Mouse (Mus musculus): ENCODE results near the gene Etl4. TPM values are rescaled to one million over a fixed set of nuclear protein-coding genes. Genes with fewer than 3 reads are reported as not detected.

Gene Etl4
- total and polyA plus RNA-seq, 3 experiments = not detected

- Histone ChIP-seq H3K4me3 (ENCODE audit: control insufficient read depth in 1 of 2, insufficient read depth in 1 of 2, low read depth in 2 of 2, low read length in 2 of 2) (no peak overlapping the region), H3K9ac (ENCODE audit: control insufficient read depth, low read depth, low read length, poor library complexity, severe bottlenecking) (no peak overlapping the region), H3K36me3 (ENCODE audit: control insufficient read depth in 1 of 2, insufficient read depth in 2 of 2, low read length in 2 of 2) (no peaks in the 10 kb centered on the region), H3K9me3 (replicated peaks; ENCODE audit: insufficient read depth, low read length) (no peaks in the 10 kb centered on the region), H3K27me3 (ENCODE audit: control insufficient read depth in 1 of 2, insufficient read depth in 2 of 2, low read length in 2 of 2) (no peaks in the 10 kb centered on the region), H3K4me1 (ENCODE audit: control insufficient read depth in 1 of 2, insufficient read depth in 2 of 2, low read length in 2 of 2) (no peaks in the 10 kb centered on the region), H3K79me2 (ENCODE audit: control insufficient read depth, insufficient read depth, low read length, poor library complexity) (no peaks in the 10 kb centered on the region), H3K27ac (ENCODE audit: control insufficient read depth, low read depth, low read length) (no peak overlapping the region)
- TF ChIP-seq CHD1 (IDR thresholded peaks at IDR 0.05; ENCODE audit: low read depth, low read length) (no peak), NRF1 (IDR thresholded peaks at IDR 0.05; ENCODE audit: insufficient read depth, low read depth, low read length, poor library complexity, severe bottlenecking) (no peak), ZKSCAN1 (IDR thresholded peaks at IDR 0.05; ENCODE audit: low read depth, low read length) (no peak)
- DNase-seq (ENCODE audit: low read depth, low spot score) = no peak
These were observed 307.3 kb downstream of the Etl4 start for GRCm38 (mm10) chr2:20216686-20217437.

GRCm38 (mm10) chr2:20231371-20231770 lies 321.8 kb downstream of the Etl4 start:
- no peaks in the 10 kb centered on the region for H3K27me3 ChIP-seq (ENCODE audit: control insufficient read depth in 1 of 2, insufficient read depth in 2 of 2, low read length in 2 of 2)
- no peaks in the 10 kb centered on the region for H3K4me1 ChIP-seq (ENCODE audit: control insufficient read depth in 1 of 2, insufficient read depth in 2 of 2, low read length in 2 of 2)
- no peaks in the 10 kb centered on the region for H3K79me2 ChIP-seq (ENCODE audit: control insufficient read depth, insufficient read depth, low read length, poor library complexity)
- no peak for DNase-seq (ENCODE audit: low read depth, low spot score)
- no peak overlapping the region for H3K27ac ChIP-seq (ENCODE audit: control insufficient read depth, low read depth, low read length)
- H3K9ac ChIP-seq (ENCODE audit: control insufficient read depth, low read depth, low read length, poor library complexity, severe bottlenecking) = no peak overlapping the region
- TF ChIP-seq USF1 (IDR thresholded peaks at IDR 0.05; ENCODE audit: low read depth, low read length) (no peak), CTCF (IDR thresholded peaks at IDR 0.05 in 2 of 3, conservative IDR thresholded peaks at IDR 0.05 in 1 of 3; ENCODE audit: control insufficient read depth in 1 of 3, insufficient read depth in 1 of 3, low read depth in 2 of 3, low read length in 3 of 3, poor library complexity in 1 of 3, severe bottlenecking in 1 of 3) (no peak), ETS1 (IDR thresholded peaks at IDR 0.05; ENCODE audit: low read depth, low read length) (no peak), CHD2 (IDR thresholded peaks at IDR 0.05; ENCODE audit: low read length) (no peak), GATA1 (IDR thresholded peaks at IDR 0.05; ENCODE audit: low read depth, low read length) (no peak), MYC (IDR thresholded peaks at IDR 0.05; ENCODE audit: low read depth, low read length) (no peak), E2F4 (IDR thresholded peaks at IDR 0.05; ENCODE audit: borderline replicate concordance, low read depth, low read length) (no peak), NRF1 (IDR thresholded peaks at IDR 0.05; ENCODE audit: insufficient read depth, low read depth, low read length, poor library complexity, severe bottlenecking) (no peak), JUND (IDR thresholded peaks at IDR 0.05; ENCODE audit: low read depth, low read length) (no peak), ELF1 (IDR thresholded peaks at IDR 0.05; ENCODE audit: low read depth, low read length) (no peak), POLR2AphosphoS5 (IDR thresholded peaks at IDR 0.05; ENCODE audit: borderline replicate concordance, low read depth, low read length) (no peak), RCOR1 (IDR thresholded peaks at IDR 0.05; ENCODE audit: low read depth, low read length) (no peak)
- no peak overlapping the region for H3K4me3 ChIP-seq (ENCODE audit: control insufficient read depth in 1 of 2, insufficient read depth in 1 of 2, low read depth in 2 of 2, low read length in 2 of 2)
- H3K36me3 ChIP-seq (ENCODE audit: control insufficient read depth in 1 of 2, insufficient read depth in 2 of 2, low read length in 2 of 2) = no peaks in the 10 kb centered on the region
- H3K9me3 ChIP-seq (replicated peaks; ENCODE audit: insufficient read depth, low read length) = no peaks in the 10 kb centered on the region
